Mouse (Mus musculus): Measurements from ENCODE around the gene Lrrc4b. TPM values are rescaled to one million over a fixed set of nuclear protein-coding genes. Genes with fewer than 3 reads are reported as not detected.
A peak's percentile ranks its signal among the peaks of the same experiment; 100 is the strongest.

Gene Lrrc4b
- polyA plus RNA-seq (2015; fragmentation: Nextera tagmentation; extraction: Ambion mirVana): 0.25 and 0.32 TPM in 2 replicates

DNA sequence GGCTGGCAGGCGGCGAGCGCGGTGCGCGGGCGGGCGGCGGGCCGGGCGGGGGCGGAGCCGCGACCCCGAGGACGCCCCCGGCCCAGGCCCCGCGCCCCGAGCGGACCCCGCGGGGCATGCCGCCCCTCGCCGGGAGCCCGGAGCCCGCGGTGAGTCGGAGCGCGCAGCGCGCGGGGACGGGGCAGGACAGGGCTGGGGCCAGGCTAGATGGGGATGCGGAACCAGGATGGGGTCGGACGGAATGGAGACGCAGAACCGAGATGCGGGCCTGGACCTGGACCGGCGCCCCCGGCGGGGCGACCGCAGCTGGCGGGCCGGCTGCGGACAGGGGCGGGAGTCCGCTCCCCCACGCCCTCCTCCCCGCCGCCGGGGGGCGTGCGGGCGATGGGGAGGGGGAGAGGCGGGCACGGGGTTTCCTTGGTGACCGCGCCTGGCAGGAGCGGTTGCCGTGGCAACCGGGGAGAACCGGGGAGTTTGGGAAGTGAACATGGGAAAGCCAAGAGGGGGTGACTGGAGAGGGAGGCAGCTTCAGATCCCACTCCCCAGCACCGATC, at the start of gene Lrrc4b:
Gene Lrrc4b (plus strand): TSS at position 51 of the 554 bp plus-strand sequence.
- Histone ChIP-seq H3K36me3 (ENCODE audit: insufficient read depth, low read length) (no peaks in the 10 kb centered on the region), H3K9me3 (ENCODE audit: low read length) (no peaks in the 10 kb centered on the region), H3K27ac (ENCODE audit: low read length) (no peak within 1 kb of the TSS), H3K4me3 (ENCODE audit: low read length) (peak within 1 kb of the TSS; percentile 54), H3K4me2 (replicated peaks; ENCODE audit: low read depth, low read length) (peak within 1 kb of the TSS; percentile 92), H3K9ac (replicated peaks; ENCODE audit: low read length) (peak within 1 kb of the TSS; percentile 54; the same call in 1 of the 2 replicates), H3K27me3 (ENCODE audit: insufficient read depth, low read length) (peaks cover 49% of the 10 kb centered on the region), H3K4me1 (ENCODE audit: insufficient read depth, low read length) (peaks cover 13% of the 10 kb centered on the region)
- no peak for ATAC-seq (ENCODE audit: low FRiP score, low TSS enrichment)
- WGBS: under 1% methylated on average over 30 of the region's 69 CpGs

DNA sequence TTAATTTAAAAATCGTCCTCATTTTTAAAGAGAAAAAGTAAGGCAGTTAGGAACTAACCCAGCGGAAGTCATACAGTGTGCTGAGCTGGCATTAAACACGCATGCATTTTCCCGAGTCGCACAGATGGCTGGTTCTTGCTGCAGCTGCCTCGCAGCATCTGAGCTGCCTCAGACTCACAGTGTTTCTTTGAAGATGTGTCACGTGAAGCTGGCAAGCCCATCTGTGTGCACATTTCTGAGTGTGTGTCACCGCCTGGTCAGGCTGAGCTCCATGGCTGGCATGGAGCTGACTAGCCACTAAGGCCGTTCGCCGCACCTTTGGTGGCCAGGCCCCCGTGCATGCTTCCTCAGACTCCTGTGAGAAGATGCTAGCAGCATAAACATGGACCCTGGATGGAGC, 46.3 kb upstream of the Lrrc4b start:
- peaks cover 4% of the 10 kb centered on the region; the same call in 1 of the 2 replicates for H3K9me3 ChIP-seq (ENCODE audit: low read length)
- no peak for ATAC-seq (ENCODE audit: low FRiP score, low TSS enrichment)
- peaks cover 8% of the 10 kb centered on the region; the same call in 1 of the 2 replicates for H3K4me1 ChIP-seq (ENCODE audit: insufficient read depth, low read length)
- H3K36me3 ChIP-seq (ENCODE audit: insufficient read depth, low read length): no peaks in the 10 kb centered on the region
- H3K9ac ChIP-seq (replicated peaks; ENCODE audit: low read length): no peak overlapping the region
- no peak overlapping the region for H3K4me3 ChIP-seq (ENCODE audit: low read length)
- WGBS: 77% methylated on average over 12 of the region's 12 CpGs
- H3K4me2 ChIP-seq (replicated peaks; ENCODE audit: low read depth, low read length): no peak overlapping the region
- no peak overlapping the region for H3K27ac ChIP-seq (ENCODE audit: low read length)
- H3K27me3 ChIP-seq (ENCODE audit: insufficient read depth, low read length): peaks cover 19% of the 10 kb centered on the region

DNA sequence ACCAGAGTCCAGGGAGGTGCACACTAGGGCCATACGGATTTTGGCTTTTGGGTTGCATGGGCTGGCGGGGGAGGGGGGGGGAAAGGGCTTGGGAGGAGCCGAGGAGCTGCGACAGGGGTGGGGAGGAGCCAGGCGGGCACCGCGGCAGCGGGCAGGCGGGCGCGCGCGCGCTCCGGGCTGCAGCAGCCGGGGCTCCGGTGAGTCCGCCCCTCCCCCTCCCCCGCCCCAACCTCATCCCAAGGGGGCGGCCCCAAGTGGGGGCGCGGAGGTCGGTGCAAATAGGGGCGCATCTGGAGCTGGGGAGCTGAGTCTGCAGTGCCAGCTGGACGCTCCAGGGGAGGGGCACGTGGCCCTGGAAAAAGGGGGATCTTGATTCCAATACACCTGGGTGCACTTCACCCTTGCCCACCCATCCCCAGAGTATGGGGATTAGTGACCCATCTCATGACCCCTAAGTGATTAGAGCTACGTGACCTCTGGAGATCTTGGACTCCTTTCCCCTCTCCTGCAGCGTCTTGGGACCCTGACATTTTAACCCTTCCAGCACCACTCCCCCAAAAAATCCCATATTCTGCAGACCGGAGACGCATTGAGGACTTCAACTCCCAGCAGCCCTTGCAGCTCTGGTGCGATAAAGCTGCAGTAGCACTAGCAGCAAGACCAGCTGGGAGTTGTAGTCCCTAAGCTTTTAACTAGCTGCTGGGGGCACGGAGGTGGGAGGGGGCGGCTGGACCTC, 44.7 kb upstream of the Lrrc4b start, which contains the start of gene Syt3:
Gene Syt3 (plus strand): TSS at position 123 of the 736 bp plus-strand sequence.
- H3K27me3 ChIP-seq (ENCODE audit: insufficient read depth, low read length): peaks cover 19% of the 10 kb centered on the region
- under 1% methylated on average over 22 of the region's 33 CpGs for WGBS

DNA sequence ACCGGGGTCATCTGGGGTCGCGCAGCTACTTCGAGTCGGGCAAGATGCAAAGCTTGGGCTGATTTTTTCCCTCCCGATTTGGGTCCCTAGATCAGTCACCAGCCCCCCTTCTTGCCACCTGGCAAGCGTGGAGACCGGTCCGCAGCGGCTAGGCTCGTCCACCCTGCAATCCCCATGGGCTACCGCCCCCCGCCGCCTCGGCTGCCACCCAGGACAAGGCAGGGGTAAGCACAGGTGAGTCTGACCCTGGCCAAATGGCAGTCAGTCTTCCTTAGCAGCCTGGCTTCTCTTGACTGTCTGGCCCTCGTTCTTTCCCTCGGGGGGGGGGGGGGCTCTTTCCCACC, 44.1 kb upstream of the Lrrc4b start:
- H3K4me1 ChIP-seq (ENCODE audit: insufficient read depth, low read length): peaks cover 6% of the 10 kb centered on the region; the same call in 1 of the 2 replicates
- peak; percentile 62 for ATAC-seq (ENCODE audit: low FRiP score, low TSS enrichment)
- H3K4me2 ChIP-seq (replicated peaks; ENCODE audit: low read depth, low read length): peak overlapping the region; percentile 61
- peaks cover 4% of the 10 kb centered on the region; the same call in 1 of the 2 replicates for H3K9me3 ChIP-seq (ENCODE audit: low read length)
- no peak overlapping the region for H3K27ac ChIP-seq (ENCODE audit: low read length)
- H3K27me3 ChIP-seq (ENCODE audit: insufficient read depth, low read length): peaks cover 19% of the 10 kb centered on the region
- no peaks in the 10 kb centered on the region for H3K36me3 ChIP-seq (ENCODE audit: insufficient read depth, low read length)
- peak overlapping the region; percentile 54 for H3K4me3 ChIP-seq (ENCODE audit: low read length)
- 1% methylated on average over 15 of the region's 17 CpGs for WGBS
- peak overlapping the region; percentile 69 for H3K9ac ChIP-seq (replicated peaks; ENCODE audit: low read length)

More for the DNA sequence above, 44.7 kb upstream of the Lrrc4b start, which contains the start of gene Syt3:
- H3K4me2 ChIP-seq (replicated peaks; ENCODE audit: low read depth, low read length): peak within 1 kb of the TSS; percentile 61
- peak; percentile 86 for ATAC-seq (ENCODE audit: low FRiP score, low TSS enrichment)
- H3K27ac ChIP-seq (ENCODE audit: low read length): no peak within 1 kb of the TSS
- H3K4me3 ChIP-seq (ENCODE audit: low read length): peak within 1 kb of the TSS; percentile 54
- peaks cover 4% of the 10 kb centered on the region; the same call in 1 of the 2 replicates for H3K9me3 ChIP-seq (ENCODE audit: low read length)
- H3K9ac ChIP-seq (replicated peaks; ENCODE audit: low read length): peak within 1 kb of the TSS; percentile 69
- no peaks in the 10 kb centered on the region for H3K36me3 ChIP-seq (ENCODE audit: insufficient read depth, low read length)
- peaks cover 6% of the 10 kb centered on the region; the same call in 1 of the 2 replicates for H3K4me1 ChIP-seq (ENCODE audit: insufficient read depth, low read length)

DNA sequence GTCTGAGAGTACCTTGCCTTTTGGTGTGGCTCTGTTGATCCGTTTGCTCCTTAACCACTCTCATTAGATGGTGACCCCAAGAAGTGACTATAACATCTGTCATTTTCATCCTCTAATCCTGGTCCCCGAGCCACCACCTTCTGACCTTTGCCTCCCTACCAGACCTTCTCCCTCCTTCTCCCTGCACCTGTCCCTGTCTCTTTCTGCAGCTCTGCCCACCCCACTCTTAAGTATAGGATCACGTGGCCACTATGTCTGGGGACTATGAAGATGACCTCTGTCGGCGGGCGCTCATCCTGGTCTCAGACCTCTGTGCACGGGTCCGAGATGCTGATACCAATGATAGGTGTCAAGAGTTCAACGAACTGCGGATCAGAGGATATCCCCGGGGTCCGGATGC, 43.1 kb upstream of the Lrrc4b start, which contains the start of gene 1700008O03Rik:
Gene 1700008O03Rik (minus strand): TSS at position 101 of the 400 bp plus-strand sequence.
- WGBS: 77% methylated on average over 12 of the region's 12 CpGs
- Histone ChIP-seq H3K36me3 (ENCODE audit: insufficient read depth, low read length) (no peaks in the 10 kb centered on the region), H3K9me3 (ENCODE audit: low read length) (peaks cover under 1% of the 10 kb centered on the region; the same call in 1 of the 2 replicates), H3K4me1 (ENCODE audit: insufficient read depth, low read length) (peaks cover 6% of the 10 kb centered on the region; the same call in 1 of the 2 replicates), H3K9ac (replicated peaks; ENCODE audit: low read length) (peak within 1 kb of the TSS; percentile 69), H3K4me3 (ENCODE audit: low read length) (peak within 1 kb of the TSS; percentile 54), H3K27me3 (ENCODE audit: insufficient read depth, low read length) (peaks cover 19% of the 10 kb centered on the region), H3K4me2 (replicated peaks; ENCODE audit: low read depth, low read length) (peak within 1 kb of the TSS; percentile 61), H3K27ac (ENCODE audit: low read length) (no peak within 1 kb of the TSS)
- no peak for ATAC-seq (ENCODE audit: low FRiP score, low TSS enrichment)

DNA sequence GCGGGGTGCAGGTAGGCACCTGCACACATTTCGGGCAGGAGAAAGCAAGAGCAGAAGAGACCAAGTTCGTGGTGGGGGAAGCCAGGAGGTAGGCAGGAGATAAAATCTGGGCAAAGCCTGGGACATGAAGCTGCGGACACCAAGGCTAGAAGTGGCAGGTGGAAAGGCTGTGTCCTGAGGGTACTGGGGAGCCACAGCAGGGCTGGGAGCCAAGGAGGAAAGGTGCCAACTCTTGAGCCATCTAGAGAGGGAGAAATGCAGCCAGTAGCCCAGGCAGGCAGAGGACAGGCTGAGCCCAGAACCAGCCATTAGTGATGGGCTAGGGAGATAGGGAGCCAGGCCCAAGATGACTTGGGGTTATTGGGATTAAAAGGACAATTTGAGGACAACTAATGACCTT, 37.0 kb upstream of the Lrrc4b start:
- Histone ChIP-seq H3K4me1 (ENCODE audit: insufficient read depth, low read length) (no peaks in the 10 kb centered on the region), H3K4me3 (ENCODE audit: low read length) (no peak overlapping the region), H3K36me3 (ENCODE audit: insufficient read depth, low read length) (no peaks in the 10 kb centered on the region), H3K9ac (replicated peaks; ENCODE audit: low read length) (no peak overlapping the region), H3K9me3 (ENCODE audit: low read length) (no peaks in the 10 kb centered on the region), H3K27ac (ENCODE audit: low read length) (no peak overlapping the region), H3K4me2 (replicated peaks; ENCODE audit: low read depth, low read length) (no peak overlapping the region), H3K27me3 (ENCODE audit: insufficient read depth, low read length) (no peaks in the 10 kb centered on the region)
- 88% methylated on average over 4 of the region's 4 CpGs for WGBS
- no peak for ATAC-seq (ENCODE audit: low FRiP score, low TSS enrichment)

DNA sequence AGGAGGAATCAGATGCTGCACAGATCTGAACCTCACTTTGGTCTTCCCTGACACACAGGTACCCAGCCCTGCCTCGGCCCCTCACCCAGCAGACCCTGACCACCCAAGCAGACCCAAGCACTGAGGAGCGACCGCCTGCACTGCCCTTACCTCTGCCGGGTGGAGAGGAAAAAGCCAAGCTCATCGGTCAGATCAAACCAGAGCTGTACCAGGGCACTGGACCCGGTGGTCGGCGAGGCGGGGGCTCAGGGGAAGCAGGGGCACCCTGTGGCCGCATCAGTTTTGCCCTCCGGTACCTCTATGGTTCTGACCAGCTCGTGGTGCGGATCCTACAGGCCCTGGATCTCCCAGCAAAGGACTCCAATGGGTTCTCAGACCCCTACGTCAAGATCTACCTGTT, 36.5 kb upstream of the Lrrc4b start:
- no peak overlapping the region for H3K4me2 ChIP-seq (replicated peaks; ENCODE audit: low read depth, low read length)
- 85% methylated on average over 14 of the region's 14 CpGs for WGBS
- no peak for ATAC-seq (ENCODE audit: low FRiP score, low TSS enrichment)

DNA sequence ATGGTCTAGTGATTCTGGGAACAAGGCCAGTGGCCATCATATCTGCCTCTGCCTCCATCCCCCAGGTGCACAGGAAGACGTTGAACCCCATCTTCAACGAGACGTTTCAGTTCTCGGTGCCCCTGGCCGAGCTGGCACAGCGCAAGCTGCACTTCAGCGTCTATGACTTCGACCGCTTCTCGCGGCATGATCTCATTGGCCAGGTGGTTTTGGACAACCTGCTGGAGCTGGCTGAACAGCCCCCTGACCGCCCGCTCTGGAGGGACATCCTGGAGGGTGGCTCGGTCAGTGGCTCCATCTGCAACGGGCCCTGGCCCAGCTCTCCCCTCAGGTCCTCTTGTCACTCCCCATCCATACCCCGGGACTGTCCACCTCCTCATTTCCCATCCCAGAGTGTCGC, 35.5 kb upstream of the Lrrc4b start:
- 92% methylated on average over 17 of the region's 17 CpGs for WGBS
- Histone ChIP-seq H3K36me3 (ENCODE audit: insufficient read depth, low read length) (no peaks in the 10 kb centered on the region), H3K4me2 (replicated peaks; ENCODE audit: low read depth, low read length) (no peak overlapping the region), H3K27ac (ENCODE audit: low read length) (no peak overlapping the region), H3K9ac (replicated peaks; ENCODE audit: low read length) (no peak overlapping the region), H3K4me1 (ENCODE audit: insufficient read depth, low read length) (no peaks in the 10 kb centered on the region), H3K27me3 (ENCODE audit: insufficient read depth, low read length) (no peaks in the 10 kb centered on the region), H3K9me3 (ENCODE audit: low read length) (no peaks in the 10 kb centered on the region), H3K4me3 (ENCODE audit: low read length) (no peak overlapping the region)
- no peak for ATAC-seq (ENCODE audit: low FRiP score, low TSS enrichment)

More for the DNA sequence above, 36.5 kb upstream of the Lrrc4b start:
- no peaks in the 10 kb centered on the region for H3K9me3 ChIP-seq (ENCODE audit: low read length)
- H3K4me3 ChIP-seq (ENCODE audit: low read length): no peak overlapping the region
- H3K9ac ChIP-seq (replicated peaks; ENCODE audit: low read length): no peak overlapping the region
- no peaks in the 10 kb centered on the region for H3K4me1 ChIP-seq (ENCODE audit: insufficient read depth, low read length)
- H3K36me3 ChIP-seq (ENCODE audit: insufficient read depth, low read length): no peaks in the 10 kb centered on the region
- no peak overlapping the region for H3K27ac ChIP-seq (ENCODE audit: low read length)
- no peaks in the 10 kb centered on the region for H3K27me3 ChIP-seq (ENCODE audit: insufficient read depth, low read length)

DNA sequence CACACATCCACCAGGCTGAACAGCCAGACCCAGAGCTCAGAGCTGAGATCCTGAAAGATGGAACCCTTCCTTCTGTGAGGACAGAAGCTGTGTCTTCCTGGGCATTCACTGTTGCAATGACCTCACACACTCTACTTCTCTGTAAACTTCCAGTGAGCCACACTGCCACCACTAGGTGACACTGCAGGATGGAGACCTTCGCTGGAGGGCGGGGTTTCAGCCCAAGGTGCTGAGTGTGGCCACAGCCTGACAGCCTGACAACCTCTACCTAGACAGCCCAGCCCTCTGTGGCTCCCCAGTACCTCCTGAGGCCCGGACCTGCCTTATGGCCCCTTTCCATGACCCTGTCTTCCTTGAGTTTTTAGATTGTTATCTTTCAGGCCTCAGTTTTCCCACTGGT, 30.2 kb upstream of the Lrrc4b start:
- Histone ChIP-seq H3K4me1 (ENCODE audit: insufficient read depth, low read length) (no peaks in the 10 kb centered on the region), H3K27ac (ENCODE audit: low read length) (no peak overlapping the region), H3K4me2 (replicated peaks; ENCODE audit: low read depth, low read length) (no peak overlapping the region), H3K36me3 (ENCODE audit: insufficient read depth, low read length) (no peaks in the 10 kb centered on the region), H3K4me3 (ENCODE audit: low read length) (no peak overlapping the region), H3K9ac (replicated peaks; ENCODE audit: low read length) (no peak overlapping the region), H3K9me3 (ENCODE audit: low read length) (no peaks in the 10 kb centered on the region), H3K27me3 (ENCODE audit: insufficient read depth, low read length) (peaks cover 4% of the 10 kb centered on the region; the same call in 1 of the 2 replicates)
- WGBS: 4% methylated on average over 3 of the region's 3 CpGs
- no peak for ATAC-seq (ENCODE audit: low FRiP score, low TSS enrichment)
